Mouse (Mus musculus): ENCODE results near the gene Mdga2.

GRCm38 (mm10) chr12:66640408-66640807, 581.9 kb downstream of the Mdga2 start:
- TF ChIP-seq CTCF (IDR thresholded peaks at IDR 0.05; ENCODE audit: borderline replicate concordance, control insufficient read depth, extremely low read depth, insufficient read depth, low read length, poor library complexity) (no peak), POLR2A (IDR thresholded peaks at IDR 0.05; ENCODE audit: control insufficient read depth, extremely low read depth, insufficient read depth, low read length, poor library complexity) (no peak)
